Mouse (Mus musculus) G1E (cell line): ENCODE measurements around the gene Kcnma1.

Source experiments
- CTCF ChIP-seq: IDR thresholded peaks from 2 replicates; pipeline ENCODE4 v1.5.1; 2012; ENCODE audit warnings: low read depth, low read length, inconsistent platforms, mixed read lengths
- GATA1 ChIP-seq: IDR thresholded peaks from 2 replicates; pipeline ENCODE4 v1.6.1; 2012; ENCODE audit warnings: borderline replicate concordance, low read length, inconsistent platforms, mixed read lengths
- POLR2AphosphoS5 ChIP-seq: IDR thresholded peaks from 2 replicates; pipeline ENCODE4 v1.6.1; 2012; ENCODE audit warnings: low read depth, low read length, inconsistent platforms; ENCODE audit not compliant: insufficient replicate concordance

- TF ChIP-seq CTCF (no peak), GATA1 (no peak), POLR2AphosphoS5 (no peak)
Observed at GRCm38 (mm10) chr14:23809124-23809523, 205.2 kb downstream of the Kcnma1 start.
